Comparison of ENCODE assay signal across 9 mouse cellular contexts in the genomic region with DNA sequence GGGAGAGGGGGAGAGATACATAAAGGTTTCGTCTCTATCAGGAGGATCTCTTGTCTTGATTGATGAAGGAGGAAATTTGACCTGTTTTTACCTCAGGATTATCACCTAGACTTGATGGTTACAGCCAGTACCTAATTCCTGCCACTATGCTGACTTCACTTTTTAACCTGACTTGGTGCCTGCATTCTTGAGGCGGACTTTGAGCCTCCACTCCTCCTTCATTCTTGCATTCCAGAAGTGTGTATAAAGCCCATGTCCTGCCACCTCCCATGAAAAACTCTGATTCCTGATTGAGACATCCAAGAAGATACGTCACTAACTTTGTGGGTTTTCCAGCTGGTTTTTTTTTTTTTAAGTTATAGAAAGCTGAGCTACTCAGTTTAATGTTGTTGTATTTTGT. TPM values are rescaled to one million over a fixed set of nuclear protein-coding genes. Genes with fewer than 3 reads are reported as not detected.
A peak's percentile ranks its signal among the peaks of the same experiment; 100 is the strongest.
DNase-seq lines count a peak whose midpoint lies in the region; ATAC-seq and TF ChIP-seq lines count a peak whose summit lies in the region.
"Had no signal": no experiment of that assay in that cellular context is flagged by ENCODE, and none has a peak within 500 bp of the region (broad histone marks: within the 10 kb centered on the region; RNA-seq: fewer than 3 reads in every experiment).

No protein-coding gene starts in this region.

- H3K9ac ChIP-seq in lung, postnatal 0 days (replicated peaks; ENCODE audit: low read depth), result no peak overlapping the region
- H3K9ac ChIP-seq in embryonic facial prominence, embryonic 11.5 days (replicated peaks; ENCODE audit: low read length), result no peak overlapping the region
- H3K9ac ChIP-seq in kidney, embryonic 16.5 days (replicated peaks; ENCODE audit: low read length), result no peak overlapping the region
- no peak overlapping the region for H3K9ac ChIP-seq in stomach, postnatal 0 days (ENCODE audit: low read length)

- H3K4me1 ChIP-seq in lung, postnatal 0 days (ENCODE audit: insufficient read depth, low read depth, low read length), result peaks cover 6% of the 10 kb centered on the region; the same call in 1 of the 2 replicates
- no peaks in the 10 kb centered on the region for H3K4me1 ChIP-seq in embryonic facial prominence, embryonic 11.5 days (ENCODE audit: control insufficient read depth, insufficient read depth, low read length)
- H3K4me1 ChIP-seq in kidney, embryonic 16.5 days (ENCODE audit: insufficient read depth, low read length), result peaks cover 26% of the 10 kb centered on the region
- H3K4me1 ChIP-seq in stomach, postnatal 0 days (replicated peaks; ENCODE audit: control insufficient read depth, insufficient read depth), result 0 out of 2 replicates have a peak, but pooled peaks cover 4% of the 10 kb centered on the region

- peak; percentile 58 for ATAC-seq in lung, postnatal 0 days
- ATAC-seq in embryonic facial prominence, embryonic 11.5 days (replicated peaks; ENCODE audit: insufficient number of reproducible peaks, low FRiP score, low TSS enrichment, low read depth), result no peak
- ATAC-seq in kidney, embryonic 16.5 days (ENCODE audit: low FRiP score, low TSS enrichment), result no peak
- ATAC-seq in stomach, postnatal 0 days (ENCODE audit: low FRiP score, low TSS enrichment), result peak; percentile 65

- H3K36me3 ChIP-seq in lung, postnatal 0 days (ENCODE audit: insufficient read depth, low read length), result no peaks in the 10 kb centered on the region
- H3K36me3 ChIP-seq in embryonic facial prominence, embryonic 11.5 days (replicated peaks; ENCODE audit: control insufficient read depth, insufficient read depth, low read depth, low read length), result no peaks in the 10 kb centered on the region
- H3K36me3 ChIP-seq in kidney, embryonic 16.5 days (ENCODE audit: insufficient read depth, low read length), result no peaks in the 10 kb centered on the region
- H3K36me3 ChIP-seq in stomach, postnatal 0 days (ENCODE audit: control insufficient read depth, insufficient read depth, low read length), result no peaks in the 10 kb centered on the region

- no peaks in the 10 kb centered on the region for H3K27me3 ChIP-seq in lung, postnatal 0 days (replicated peaks; ENCODE audit: insufficient read depth, low read length)
- no peaks in the 10 kb centered on the region for H3K27me3 ChIP-seq in embryonic facial prominence, embryonic 11.5 days (ENCODE audit: control insufficient read depth, insufficient read depth, low read length)
- no peaks in the 10 kb centered on the region for H3K27me3 ChIP-seq in kidney, embryonic 16.5 days (ENCODE audit: insufficient read depth, low read length)
- no peaks in the 10 kb centered on the region for H3K27me3 ChIP-seq in stomach, postnatal 0 days (ENCODE audit: control insufficient read depth, insufficient read depth, low read length)

- peak; percentile 81 for TF ChIP-seq EP300 in lung, postnatal 0 days (IDR thresholded peaks at IDR 0.05)
- TF ChIP-seq EP300 in stomach, postnatal 0 days (optimal IDR thresholded peaks at IDR 0.05), result no peak

- H3K4me3 ChIP-seq in lung, postnatal 0 days (ENCODE audit: low read depth, low read length), result no peak overlapping the region
- H3K4me3 ChIP-seq in embryonic facial prominence, embryonic 11.5 days (ENCODE audit: low read depth, low read length), result no peak overlapping the region
- H3K4me3 ChIP-seq in kidney, embryonic 16.5 days (ENCODE audit: low read length), result no peak overlapping the region; the same call in 1 of the 2 replicates
- no peak overlapping the region for H3K4me3 ChIP-seq in stomach, postnatal 0 days (ENCODE audit: low read depth, low read length)

- H3K4me2 ChIP-seq in lung, postnatal 0 days (replicated peaks; ENCODE audit: low read depth, low read length), result no peak overlapping the region
- no peak overlapping the region for H3K4me2 ChIP-seq in embryonic facial prominence, embryonic 11.5 days (ENCODE audit: low read depth, low read length)
- peak overlapping the region; percentile 63; the same call in 1 of the 2 replicates for H3K4me2 ChIP-seq in kidney, embryonic 16.5 days (replicated peaks; ENCODE audit: low read depth, low read length)
- H3K4me2 ChIP-seq in stomach, postnatal 0 days (replicated peaks; ENCODE audit: low read depth), result no peak overlapping the region; the same call in 1 of the 2 replicates

- TF ChIP-seq CTCF in lung, postnatal 0 days (IDR thresholded peaks at IDR 0.05), result peak; percentile 63
- TF ChIP-seq CTCF in stomach, postnatal 0 days (IDR thresholded peaks at IDR 0.05; ENCODE audit: low read depth), result peak; percentile 65

- peak; percentile 84 for DNase-seq in lung, postnatal 0 days (ENCODE audit: low spot score)
- no peak for DNase-seq in lung, postnatal 10 days
- DNase-seq in embryonic facial prominence, embryonic 11.5 days (ENCODE audit: low spot score), result peak; percentile 47
- peak; percentile 53 for DNase-seq in stomach, postnatal 0 days (ENCODE audit: low spot score)
- no peak for DNase-seq in ovary, postnatal 14 days (ENCODE audit: low spot score)
- DNase-seq in ovary, adult 18-20 months (ENCODE audit: low spot score), result no peak
- DNase-seq: cerebellum, adult 2 months; gastrocnemius, adult 2 months had no signal

- WGBS in lung, postnatal 0 days, result 44% methylated on average over 3 of the region's 3 CpGs
- 47% methylated on average over 3 of the region's 3 CpGs for WGBS in embryonic facial prominence, embryonic 11.5 days
- WGBS in kidney, embryonic 16.5 days, result 43% methylated on average over 3 of the region's 3 CpGs
- WGBS in stomach, postnatal 0 days, result 51% methylated on average over 3 of the region's 3 CpGs

- H3K9me3 ChIP-seq in lung, postnatal 0 days (ENCODE audit: low read length), result no peaks in the 10 kb centered on the region
- no peaks in the 10 kb centered on the region for H3K9me3 ChIP-seq in embryonic facial prominence, embryonic 11.5 days (replicated peaks; ENCODE audit: control insufficient read depth, low read length)
- no peaks in the 10 kb centered on the region for H3K9me3 ChIP-seq in kidney, embryonic 16.5 days (ENCODE audit: low read length)
- no peaks in the 10 kb centered on the region for H3K9me3 ChIP-seq in stomach, postnatal 0 days (ENCODE audit: control insufficient read depth, low read length)

- H3K27ac ChIP-seq in lung, postnatal 0 days (ENCODE audit: low read length), result no peak overlapping the region
- H3K27ac ChIP-seq in embryonic facial prominence, embryonic 11.5 days (replicated peaks; ENCODE audit: low read depth, low read length), result no peak overlapping the region
- H3K27ac ChIP-seq in kidney, embryonic 16.5 days (ENCODE audit: low read length), result peak overlapping the region; percentile 87
- no peak overlapping the region for H3K27ac ChIP-seq in stomach, postnatal 0 days (replicated peaks)
- H3K27ac ChIP-seq: gastrocnemius, adult 2 months had no signal

RNA-seq across cellular contexts. Expression of a gene that starts 1.3 kb away (rescaled TPM):
- 15.5 and 16.5 TPM in 2 replicates for polyA plus RNA-seq in lung, postnatal 0 days (2015; fragmentation: Nextera tagmentation; extraction: Ambion mirVana)
- 9.5 and 11.7 TPM in 2 replicates for polyA plus RNA-seq in embryonic facial prominence, embryonic 11.5 days (2014; fragmentation: Nextera tagmentation; extraction: Ambion mirVana)
- 23.2 and 23.3 TPM in 2 replicates for polyA plus RNA-seq in kidney, embryonic 16.5 days (2015; fragmentation: Nextera tagmentation; extraction: Ambion mirVana)
- polyA plus RNA-seq in stomach, postnatal 0 days (2015; fragmentation: Nextera tagmentation; extraction: Ambion mirVana), result 14.9 and 16.2 TPM in 2 replicates

Comparison
In these comparisons a context has a peak if more than half of its experiments do, and no peak if none do; other contexts are left out.
1. DNase-seq: peak in lung, postnatal 0 days (single experiment), embryonic facial prominence, embryonic 11.5 days (single experiment) and stomach, postnatal 0 days (single experiment); none in lung, postnatal 10 days (single experiment), ovary, postnatal 14 days (single experiment) and ovary, adult 18-20 months (single experiment).
2. ATAC-seq: peak in lung, postnatal 0 days (single experiment) and stomach, postnatal 0 days (single experiment); none in embryonic facial prominence, embryonic 11.5 days (single experiment) and kidney, embryonic 16.5 days (single experiment).